Mouse (Mus musculus) G1E (cell line): Measurements from ENCODE around the gene Sh3pxd2a.

Experiments
- CTCF ChIP-seq: IDR thresholded peaks from 2 replicates; pipeline ENCODE4 v1.5.1; 2012; ENCODE audit warnings: low read depth, low read length, inconsistent platforms, mixed read lengths
- GATA1 ChIP-seq: IDR thresholded peaks from 2 replicates; pipeline ENCODE4 v1.6.1; 2012; ENCODE audit warnings: borderline replicate concordance, low read length, inconsistent platforms, mixed read lengths
- TAL1 ChIP-seq: conservative IDR thresholded peaks from 2 replicates; pipeline ENCODE4 v1.6.1; 2012; ENCODE audit warnings: low read depth, low read length, inconsistent platforms, mixed read lengths

- no peak for TF ChIP-seq CTCF
- no peak for TF ChIP-seq TAL1
- no peak for TF ChIP-seq GATA1
Measured at GRCm38 (mm10) chr19:47498942-47499341, 34.7 kb upstream of the Sh3pxd2a start.
